Mouse (Mus musculus) ES-Bruce4 (cell line): Measurements from ENCODE around the gene Ttc24. TPM values are rescaled to one million over a fixed set of nuclear protein-coding genes. Genes with fewer than 3 reads are reported as not detected.

Experiments
- H3K27ac ChIP-seq: 2 replicates; pipeline ENCODE4 v1.5.1; 2012; ENCODE audit warnings: low read length, inconsistent platforms; ENCODE audit not compliant: insufficient read depth
- H3K27me3 ChIP-seq: 2 replicates; pipeline ENCODE4 v1.6.1; 2012; ENCODE audit warnings: mild to moderate bottlenecking, low read length, inconsistent platforms; ENCODE audit not compliant: control insufficient read depth, poor library complexity, insufficient read depth, severe bottlenecking
- H3K36me3 ChIP-seq: 2 replicates; pipeline ENCODE4 v1.6.1; 2012; ENCODE audit warnings: inconsistent platforms, mild to moderate bottlenecking, low read length, moderate library complexity; ENCODE audit not compliant: control insufficient read depth, poor library complexity, insufficient read depth, severe bottlenecking
- H3K4me1 ChIP-seq: one replicate; pipeline ENCODE4 v1.8.1; 2011; ENCODE audit warnings: low read length; ENCODE audit not compliant: control insufficient read depth, insufficient read depth
- H3K4me3 ChIP-seq: 2 replicates; pipeline ENCODE4 v1.5.1; 2011; ENCODE audit warnings: low read depth, mild to moderate bottlenecking, low read length
- H3K9ac ChIP-seq: 2 replicates; pipeline ENCODE4 v1.6.1; 2012; ENCODE audit warnings: low read depth, mild to moderate bottlenecking, inconsistent platforms; ENCODE audit not compliant: poor library complexity, severe bottlenecking
- H3K9me3 ChIP-seq: replicated peaks from 2 replicates; pipeline ENCODE4 v1.6.1; 2012; ENCODE audit warnings: mild to moderate bottlenecking, low read length, inconsistent platforms; ENCODE audit not compliant: control insufficient read depth, poor library complexity, insufficient read depth, severe bottlenecking
- CTCF ChIP-seq: IDR thresholded peaks from one replicate; pipeline ENCODE4 v1.8.1; 2011; ENCODE audit warnings: low read depth, low read length
- EP300 ChIP-seq: IDR thresholded peaks from 2 replicates; pipeline ENCODE4 v1.6.1; 2011; ENCODE audit warnings: low read depth, low read length; ENCODE audit not compliant: insufficient read depth
- POLR2A ChIP-seq: IDR thresholded peaks from one replicate; pipeline ENCODE4 v1.8.1; 2011; ENCODE audit warnings: low read length; ENCODE audit not compliant: insufficient read depth
- polyA plus RNA-seq: library from polyadenylated mRNA; stranded (reverse); fragments of >200 nt; gene quantifications from 2 replicates; pipeline ENCODE4 v1.2.4, GENCODE M21; 2011; ENCODE audit warnings: low read depth; ENCODE audit not compliant: missing spikeins, insufficient read depth, insufficient read length

The Ttc24 gene
- polyA plus RNA-seq, 1 experiment, result not detected

GRCm38 (mm10) chr3:88030608-88031395 is 47.3 kb downstream of the Ttc24 start:
- peak overlapping the region; percentile 26; the same call in 1 of the 2 replicates for H3K9ac ChIP-seq
- TF ChIP-seq CTCF (no peak), EP300 (no peak), POLR2A (no peak)
- H3K4me3 ChIP-seq, result peak overlapping the region; percentile 22; the same call in 1 of the 2 replicates
- peaks cover 3% of the 10 kb centered on the region for H3K4me1 ChIP-seq
- no peaks in the 10 kb centered on the region for H3K27me3 ChIP-seq
- H3K9me3 ChIP-seq, result peaks cover 4% of the 10 kb centered on the region; the same call in 1 of the 2 replicates
- no peaks in the 10 kb centered on the region for H3K36me3 ChIP-seq
- H3K27ac ChIP-seq, result no peak overlapping the region

DNA sequence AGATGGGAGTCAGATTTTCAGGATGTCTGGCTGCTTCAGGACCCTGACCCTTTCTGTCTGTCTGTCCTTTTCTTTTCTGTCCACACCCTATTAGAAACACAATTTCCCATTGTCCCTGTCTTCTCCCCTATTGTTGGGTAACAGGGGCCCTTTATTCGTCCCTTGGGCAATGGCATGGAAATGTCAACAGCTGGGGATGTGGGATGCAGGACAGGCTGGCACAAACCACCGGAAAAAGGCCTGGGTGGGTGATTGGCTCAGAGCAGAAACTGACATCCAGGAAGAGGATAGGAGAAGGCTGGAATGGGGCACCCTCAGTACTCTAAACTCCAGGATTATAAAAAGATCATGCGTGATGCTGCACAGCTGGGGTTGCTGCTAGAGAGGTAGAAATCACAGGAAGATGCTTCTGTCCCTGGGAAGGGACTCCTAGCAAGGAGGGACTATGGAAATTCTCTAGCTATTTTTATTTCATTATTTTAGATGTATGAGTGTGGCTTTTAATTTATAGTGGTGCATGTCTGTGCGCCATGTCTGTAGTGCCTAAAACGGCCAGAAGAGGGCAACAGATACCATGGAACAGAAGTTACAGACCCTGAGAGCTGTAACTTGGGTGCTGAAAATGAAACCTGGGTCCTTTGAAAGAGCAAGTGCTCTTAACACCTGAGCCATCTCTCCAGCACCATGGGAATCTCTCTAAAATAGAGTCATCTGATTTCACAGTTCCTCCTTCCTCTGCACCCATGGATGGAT is 50.5 kb downstream of the Ttc24 start, which contains the start of gene Hapln2:
Gene Hapln2, minus strand, starts transcription at position 150 of the 753 bp plus-strand sequence.
- 0 out of 2 replicates have a peak, but pooled peaks cover 4% of the 10 kb centered on the region for H3K9me3 ChIP-seq
- TF ChIP-seq CTCF (peak; percentile 17), EP300 (no peak)
- H3K36me3 ChIP-seq, result no peaks in the 10 kb centered on the region
- no peak within 1 kb of the TSS for H3K27ac ChIP-seq
- H3K27me3 ChIP-seq, result peaks cover 5% of the 10 kb centered on the region
- no peak within 1 kb of the TSS for H3K9ac ChIP-seq
- no peak within 1 kb of the TSS for H3K4me3 ChIP-seq
- peaks cover 3% of the 10 kb centered on the region for H3K4me1 ChIP-seq

DNA sequence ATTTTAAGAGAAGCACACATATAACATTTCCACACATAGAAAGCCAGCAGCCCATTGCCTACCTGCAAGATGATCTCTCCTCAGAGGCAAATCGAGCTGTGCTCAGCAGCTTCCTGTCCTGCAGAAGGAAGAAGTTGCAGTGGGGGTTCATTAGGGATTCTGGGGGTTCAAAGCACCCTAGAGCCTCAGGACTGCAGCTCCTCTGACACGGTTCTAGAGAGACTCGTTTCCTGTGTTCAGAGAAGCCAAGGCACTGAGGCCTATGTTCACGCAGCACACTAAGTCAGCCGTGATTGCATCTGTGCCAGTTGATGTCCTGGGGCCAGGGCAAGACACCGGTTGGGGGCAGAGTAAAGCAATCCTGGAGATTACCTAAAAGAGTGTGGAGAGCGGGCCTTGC is 51.3 kb downstream of the Ttc24 start:
- no peak overlapping the region for H3K9ac ChIP-seq
- peaks cover 3% of the 10 kb centered on the region for H3K4me1 ChIP-seq
- H3K27ac ChIP-seq, result no peak overlapping the region
- 0 out of 2 replicates have a peak, but pooled peaks cover 4% of the 10 kb centered on the region for H3K9me3 ChIP-seq
- H3K36me3 ChIP-seq, result no peaks in the 10 kb centered on the region
- H3K4me3 ChIP-seq, result no peak overlapping the region
- TF ChIP-seq CTCF (no peak), EP300 (no peak), POLR2A (no peak)
- peaks cover 6% of the 10 kb centered on the region for H3K27me3 ChIP-seq

- 0 out of 2 replicates have a peak, but pooled peaks cover 4% of the 10 kb centered on the region for H3K9me3 ChIP-seq
- H3K27me3 ChIP-seq, result peaks cover 10% of the 10 kb centered on the region
- H3K27ac ChIP-seq, result no peak overlapping the region
- H3K36me3 ChIP-seq, result no peaks in the 10 kb centered on the region
- no peaks in the 10 kb centered on the region for H3K4me1 ChIP-seq
- no peak for TF ChIP-seq EP300
- no peak for TF ChIP-seq CTCF
- no peak for TF ChIP-seq POLR2A
- peak overlapping the region; percentile 70 for H3K4me3 ChIP-seq
- no peak overlapping the region for H3K9ac ChIP-seq
Observed at GRCm38 (mm10) chr3:88023192-88024074, 54.7 kb downstream of the Ttc24 start.

GRCm38 (mm10) chr3:88022322-88023191 is 55.5 kb downstream of the Ttc24 start:
- peak overlapping the region; percentile 21; the same call in 1 of the 2 replicates for H3K9ac ChIP-seq
- no peak overlapping the region for H3K27ac ChIP-seq
- H3K9me3 ChIP-seq, result no peaks in the 10 kb centered on the region
- H3K4me1 ChIP-seq, result no peaks in the 10 kb centered on the region
- H3K4me3 ChIP-seq, result peak overlapping the region; percentile 74
- no peaks in the 10 kb centered on the region for H3K36me3 ChIP-seq
- TF ChIP-seq POLR2A (no peak), EP300 (no peak), CTCF (no peak)
- H3K27me3 ChIP-seq, result peaks cover 10% of the 10 kb centered on the region

Other genes with a start within 250 kb of the Ttc24 start
- gene Sh2d2a, start 231.5 kb downstream of the Ttc24 start, polyA plus RNA-seq, result 0.18 TPM in 1 of 2 replicates, not detected in the other
- 66.9 and 74.2 TPM in 2 replicates for gene Prcc, start 192.7 kb downstream of the Ttc24 start, polyA plus RNA-seq
- 508 and 526 TPM in 2 replicates for gene Hdgf, start 172.0 kb downstream of the Ttc24 start, polyA plus RNA-seq
- 207 and 219 TPM in 2 replicates for gene Mrpl24, start 158.8 kb downstream of the Ttc24 start, polyA plus RNA-seq
- 64.3 and 68.4 TPM in 2 replicates for gene Isg20l2, start 148.0 kb downstream of the Ttc24 start, polyA plus RNA-seq
- 14.9 and 18.8 TPM in 2 replicates for gene Rrnad1, start 147.6 kb downstream of the Ttc24 start, polyA plus RNA-seq
- gene Crabp2, start 129.6 kb downstream of the Ttc24 start, polyA plus RNA-seq, result 11.9 and 12.0 TPM in 2 replicates
- gene Nes, start 107.2 kb downstream of the Ttc24 start, polyA plus RNA-seq, result 34.5 and 36.0 TPM in 2 replicates
- 1.1 TPM in 2 replicates for gene Bcan, start 78.1 kb downstream of the Ttc24 start, polyA plus RNA-seq
- gene Hapln2, start 50.7 kb downstream of the Ttc24 start, polyA plus RNA-seq, result not detected in 2 replicates
- 27.7 and 27.8 TPM in 2 replicates for gene Gpatch4, start 35.2 kb downstream of the Ttc24 start, polyA plus RNA-seq
- 63.0 and 67.1 TPM in 2 replicates for gene Naxe, start 19.8 kb downstream of the Ttc24 start, polyA plus RNA-seq
- gene Iqgap3, start 3.7 kb upstream of the Ttc24 start, polyA plus RNA-seq, result 28.2 and 30.9 TPM in 2 replicates
- gene Mef2d, start 64.1 kb upstream of the Ttc24 start, polyA plus RNA-seq, result 41.5 and 48.1 TPM in 2 replicates
- 0.82 TPM in 1 of 2 replicates, not detected in the other for gene Rhbg, start 176.4 kb upstream of the Ttc24 start, polyA plus RNA-seq
- 0.72 and 3.6 TPM in 2 replicates for gene Gm38392, start 208.9 kb upstream of the Ttc24 start, polyA plus RNA-seq
- gene Tsacc, start 218.7 kb upstream of the Ttc24 start, polyA plus RNA-seq, result 15.5 and 19.8 TPM in 2 replicates
- 584 and 609 TPM in 2 replicates for gene Cct3, start 218.8 kb upstream of the Ttc24 start, polyA plus RNA-seq
- 89.0 and 93.3 TPM in 2 replicates for gene Glmp, start 246.7 kb upstream of the Ttc24 start, polyA plus RNA-seq